ENCODE assay signal across 8 mouse cellular contexts in the genomic region with DNA sequence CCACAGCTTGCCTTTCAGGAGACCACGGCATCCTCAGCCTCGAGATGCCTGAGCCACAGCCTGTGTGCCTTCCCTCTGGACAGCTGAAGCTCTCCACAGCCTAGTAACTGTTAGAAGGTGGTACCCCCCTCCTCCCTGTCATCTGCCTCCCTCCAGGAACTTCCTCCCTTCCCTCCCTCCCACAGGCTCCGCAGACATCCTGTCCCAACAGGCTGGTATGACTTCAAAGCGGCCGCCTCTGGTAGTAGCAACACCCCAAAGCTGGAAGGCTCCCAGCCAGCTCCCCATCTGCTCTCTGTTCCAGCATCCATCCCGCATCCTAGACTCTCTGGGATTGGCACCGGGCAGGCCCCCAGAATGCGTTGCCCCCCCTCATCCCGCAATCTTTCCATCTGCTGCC.
DNase-seq lines count a peak whose midpoint lies in the region; ATAC-seq lines count a peak whose summit lies in the region.

No protein-coding gene starts in this region.

- H3K4me3 ChIP-seq in intestine, embryonic 15.5 days (replicated peaks): no peak overlapping the region

- no peaks in the 10 kb centered on the region for H3K9me3 ChIP-seq in intestine, embryonic 15.5 days

- peaks cover 10% of the 10 kb centered on the region; the same call in 1 of the 2 replicates for H3K4me1 ChIP-seq in intestine, embryonic 15.5 days (replicated peaks)

- no peaks in the 10 kb centered on the region for H3K36me3 ChIP-seq in intestine, embryonic 15.5 days

- H3K27me3 ChIP-seq in intestine, embryonic 15.5 days (replicated peaks): peaks cover 28% of the 10 kb centered on the region

- no peak overlapping the region for H3K9ac ChIP-seq in intestine, embryonic 15.5 days

- H3K27ac ChIP-seq in intestine, embryonic 15.5 days: no peak overlapping the region

- peak; percentile 64 for DNase-seq in cerebellum, adult 8-10 months
- DNase-seq in embryo, embryonic 11 days: peak; percentile 39
- DNase-seq in layer of hippocampus, adult 18-20 months (ENCODE audit: low spot score in 2 of 2): peak; percentile 89 to 95
- no peak for DNase-seq in spleen, postnatal 36 days (ENCODE audit: low spot score in 2 of 2)
- DNase-seq in kidney, adult 9 months: no peak
- no peak for DNase-seq in urinary bladder, adult 18-20 months (ENCODE audit: low spot score in 2 of 2)

- H3K4me2 ChIP-seq in intestine, embryonic 15.5 days (replicated peaks): no peak overlapping the region

- 0 out of 2 replicates have a peak, but pooled peaks have one; percentile 8 for ATAC-seq in megakaryocyte progenitor cell, adult 5-6 weeks (replicated peaks; ENCODE audit: poor library complexity)
- ATAC-seq in intestine, embryonic 15.5 days: no peak

- 10% methylated on average over 9 of the region's 9 CpGs for WGBS in intestine, embryonic 15.5 days

Comparison
In these comparisons a context has a peak if more than half of its experiments do, and no peak if none do; other contexts are left out.
1. DNase-seq: peak in cerebellum, adult 8-10 months (single experiment), embryo, embryonic 11 days (single experiment) and layer of hippocampus, adult 18-20 months (2 of 2); none in spleen, postnatal 36 days (0 of 2), kidney, adult 9 months (single experiment) and urinary bladder, adult 18-20 months (0 of 2).